Mouse (Mus musculus) heart, adult 8-10 months (tissue): Measurements from ENCODE around the gene Osbpl10. TPM values are rescaled to one million over a fixed set of nuclear protein-coding genes. Genes with fewer than 3 reads are reported as not detected.
"Not testable (repeated sequence)": the region's sequence is repeated elsewhere in the genome, so short reads cannot be mapped to it uniquely, and the experiment has no call there.

ENCODE experiments used
- DNase-seq: peaks from one replicate; pipeline ENCODE4 v3.0.0; 2022; ENCODE audit warnings: low spot score
- total RNA-seq, 4 experiments: library from RNA; stranded (reverse); gene quantifications; 2 replicates each; pipeline ENCODE4 v1.2.4; 2022

The Osbpl10 gene
- total RNA-seq, result 1 to 10 TPM; 2.5 to 4.9 (median 3.3) TPM

GRCm38 (mm10) chr9:114978281-114979111 is at the start of gene Osbpl10:
TSS of gene Osbpl10 (plus strand) at chr9:114978569.
- peak; percentile 88 for DNase-seq

- peak; percentile 83 for DNase-seq
These were observed 47.8 kb upstream of the Osbpl10 start for GRCm38 (mm10) chr9:114930464-114931090.

GRCm38 (mm10) chr9:114932607-114933006 is 45.8 kb upstream of the Osbpl10 start:
- no peak for DNase-seq

- no peak for DNase-seq
These were observed 45.2 kb upstream of the Osbpl10 start for GRCm38 (mm10) chr9:114933037-114933722.

DNA sequence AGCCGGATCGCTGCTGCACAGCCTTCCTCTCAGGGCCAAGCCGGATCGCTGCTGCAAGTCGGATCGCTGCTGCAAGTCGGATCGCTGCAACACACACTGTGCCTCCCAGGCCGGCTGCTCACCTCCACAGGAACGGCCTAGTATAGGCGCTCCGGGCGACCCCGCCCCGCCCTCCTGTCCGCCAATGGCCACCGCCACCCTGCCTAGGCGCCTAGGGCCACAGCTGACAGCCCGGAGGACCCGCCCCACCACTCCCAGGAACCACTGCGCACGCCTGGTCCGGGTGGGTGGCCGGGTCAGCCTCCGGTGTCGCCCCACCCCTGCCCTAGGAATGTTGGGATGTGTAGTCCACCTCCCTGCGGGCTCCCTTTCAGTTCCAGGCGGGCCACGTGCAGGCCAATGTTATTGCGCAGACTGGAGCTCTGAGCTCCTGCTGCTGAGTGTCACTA is 44.6 kb upstream of the Osbpl10 start, which contains the start of gene Gpd1l:
Gene Gpd1l, minus strand, starts transcription at position 265 of the 449 bp plus-strand sequence.
- DNase-seq, result peak; percentile 97

GRCm38 (mm10) chr9:114934231-114934630 is 44.1 kb upstream of the Osbpl10 start:
- DNase-seq, result no peak

DNA sequence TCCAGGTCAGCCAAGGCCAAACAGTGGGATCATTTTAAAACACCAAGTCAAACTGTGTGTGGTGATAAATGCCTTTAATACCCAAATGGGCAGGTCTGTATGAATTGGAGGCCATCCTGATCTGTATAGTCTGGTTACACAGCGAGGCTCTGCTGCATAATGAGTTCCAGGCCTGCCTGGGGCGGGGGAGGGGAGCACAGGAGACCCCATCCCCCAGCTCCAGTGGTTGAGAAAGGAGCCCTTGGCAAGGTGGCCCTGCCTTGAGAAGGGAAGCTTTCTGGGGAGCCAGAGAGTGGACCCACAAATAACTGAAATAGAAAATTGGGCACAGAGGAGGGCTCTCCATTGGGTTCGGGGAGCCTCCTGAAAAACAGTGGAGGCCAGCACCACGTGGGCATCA is 43.0 kb upstream of the Osbpl10 start:
- DNase-seq, result no peak

DNA sequence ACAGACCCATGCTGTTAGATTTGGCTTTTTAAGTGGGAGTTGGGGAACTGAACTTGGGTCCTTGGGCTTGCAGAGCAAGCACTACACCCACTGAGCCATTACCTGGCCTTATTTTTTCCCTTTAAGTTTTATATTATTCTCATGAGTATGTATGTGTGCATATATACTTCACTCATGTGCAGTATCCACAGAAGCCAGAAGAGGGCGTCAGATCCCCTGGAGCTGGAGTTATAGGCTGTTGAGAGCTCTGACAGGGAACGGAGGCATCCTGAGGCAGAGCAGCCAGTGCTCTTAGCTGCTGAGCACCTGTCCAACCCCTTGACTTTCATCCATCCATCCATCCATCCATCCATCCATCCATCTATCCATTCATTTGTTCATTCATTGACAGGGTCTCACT is 41.7 kb upstream of the Osbpl10 start:
- DNase-seq, result no peak

GRCm38 (mm10) chr9:114944642-114945041 is 33.7 kb upstream of the Osbpl10 start:
- no peak for DNase-seq

GRCm38 (mm10) chr9:114945576-114945975 is 32.8 kb upstream of the Osbpl10 start:
- DNase-seq, result no peak

DNA sequence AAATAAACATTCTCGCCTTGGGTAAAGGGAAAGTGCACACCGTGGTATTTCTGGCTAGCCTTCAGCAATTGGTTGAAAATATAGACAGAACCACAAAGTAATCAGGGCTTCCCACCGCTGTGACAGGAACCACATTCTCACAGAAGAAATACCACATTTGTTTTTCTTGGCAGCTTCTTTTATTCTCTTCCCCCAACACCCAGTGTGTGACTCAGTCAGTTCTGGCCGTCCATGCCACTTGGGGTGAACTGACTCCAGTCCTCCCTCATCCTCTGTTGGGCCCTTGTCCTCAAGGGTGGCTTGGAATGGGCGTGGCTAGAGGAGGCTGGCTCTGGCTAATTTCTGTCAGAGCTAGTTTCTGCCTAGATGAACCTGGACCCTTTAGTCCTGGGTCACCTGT is 30.0 kb upstream of the Osbpl10 start:
- DNase-seq, result peak; percentile 20

DNA sequence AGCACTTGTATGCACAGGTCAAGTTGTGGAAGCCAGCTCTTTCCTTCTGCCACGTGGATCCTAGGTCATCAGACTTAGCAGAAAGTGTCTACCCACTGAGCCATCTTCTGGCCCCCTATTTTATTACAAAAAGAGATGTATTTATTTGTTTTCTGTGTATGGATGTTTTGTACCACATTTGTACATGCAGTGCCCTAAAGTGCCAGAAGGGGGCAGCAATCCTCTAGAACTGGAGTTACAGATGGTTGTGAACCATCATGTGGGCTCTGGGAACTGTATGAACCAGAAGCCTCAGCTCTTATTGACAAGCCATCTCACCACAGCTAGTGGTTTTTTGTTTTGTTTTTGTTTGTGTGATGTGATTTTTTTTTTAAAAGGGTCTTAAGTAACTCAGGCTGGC is 25.5 kb upstream of the Osbpl10 start:
- no peak for DNase-seq

DNA sequence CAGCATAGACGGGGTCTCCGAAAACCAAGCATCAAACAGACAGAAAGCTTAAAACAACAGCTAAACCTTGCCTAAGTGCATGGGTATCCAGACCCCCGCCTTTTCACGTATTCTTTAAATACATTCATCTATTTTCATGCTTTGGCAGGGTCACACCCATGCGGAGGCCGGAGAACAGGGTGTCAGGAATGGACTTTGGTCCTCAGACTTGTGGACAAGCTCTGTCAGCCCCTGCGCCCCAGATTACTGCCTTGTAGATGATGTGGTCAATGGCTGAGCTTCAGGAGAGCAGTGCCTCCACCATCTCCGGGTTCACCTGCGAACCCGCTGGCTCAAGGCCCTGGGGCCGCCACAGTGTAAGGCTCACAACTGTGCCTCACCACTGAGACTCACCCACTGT is 23.0 kb upstream of the Osbpl10 start:
- no peak for DNase-seq

DNA sequence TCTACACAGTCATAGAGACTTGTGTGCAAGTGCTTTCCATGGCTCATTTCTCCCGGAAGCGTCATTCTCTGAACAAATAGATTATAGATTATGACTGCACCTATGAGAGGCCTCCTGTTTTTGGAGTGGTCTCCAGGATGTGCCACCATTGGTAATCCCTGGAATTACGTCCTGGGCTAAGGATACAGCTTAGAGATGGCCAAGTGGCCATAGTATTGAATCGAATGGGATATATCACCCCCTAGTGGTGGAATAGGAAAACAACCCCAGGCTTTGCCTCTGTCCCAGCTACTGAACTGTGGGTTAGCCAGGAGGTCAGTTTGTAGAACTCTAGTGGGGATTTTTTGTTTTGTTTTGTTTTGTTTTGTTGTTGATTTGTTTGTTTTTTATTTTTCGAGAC is 21.4 kb upstream of the Osbpl10 start:
- DNase-seq, result peak; percentile 55

- peak; percentile 35 for DNase-seq
These were observed 18.2 kb upstream of the Osbpl10 start for GRCm38 (mm10) chr9:114960043-114960789.

DNA sequence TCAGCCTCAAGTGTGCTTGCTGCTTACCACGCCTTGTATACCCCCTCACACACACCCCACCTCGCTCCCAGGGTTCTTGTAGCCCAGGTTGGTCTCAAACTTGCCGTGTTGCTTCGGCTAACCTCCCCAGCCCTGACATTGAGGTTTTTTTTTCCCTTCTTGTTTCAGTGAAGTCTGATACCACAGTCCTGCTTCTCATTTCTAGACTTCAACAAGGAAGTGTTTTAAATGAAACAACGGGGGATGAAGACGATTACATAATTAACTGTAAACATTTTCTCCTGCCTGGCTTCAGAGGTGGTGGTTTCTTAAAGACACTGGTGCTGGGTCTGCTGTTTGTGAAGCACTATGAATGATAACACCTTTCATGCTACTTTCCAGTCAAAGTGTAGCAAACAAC is 17.5 kb upstream of the Osbpl10 start:
- DNase-seq, result no peak

- DNase-seq, result no peak
These were observed 14.3 kb upstream of the Osbpl10 start for GRCm38 (mm10) chr9:114964093-114964492.

GRCm38 (mm10) chr9:114966286-114966685 is 12.1 kb upstream of the Osbpl10 start:
- DNase-seq, result not testable (repeated sequence)

GRCm38 (mm10) chr9:114977461-114978280 is 698 bp upstream of the Osbpl10 start:
- DNase-seq, result no peak

DNA sequence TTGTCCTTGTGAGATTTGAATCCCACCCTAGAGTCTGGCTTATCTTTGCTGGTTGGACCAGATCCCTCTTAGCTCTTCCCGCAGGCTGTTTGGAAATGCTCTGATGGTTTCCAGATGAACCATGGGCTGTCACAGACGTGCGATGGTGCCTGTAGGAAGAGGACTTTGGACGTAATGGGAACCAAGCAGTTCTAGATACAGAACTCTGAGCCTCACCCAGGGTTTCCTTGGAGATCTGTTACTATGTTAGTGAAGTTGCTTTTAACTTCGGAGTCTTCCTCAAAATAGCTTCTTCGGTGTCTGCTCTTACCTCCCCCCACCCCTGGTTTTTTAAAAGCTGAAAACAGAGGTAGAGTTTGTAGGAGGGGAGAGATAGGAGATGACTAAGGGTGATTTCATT is 1.6 kb downstream of the Osbpl10 start:
- no peak for DNase-seq
